Mouse (Mus musculus): ENCODE data around the gene C1s1.
"Not testable (repeated sequence)": the region's sequence is repeated elsewhere in the genome, so short reads cannot be mapped to it uniquely, and the experiment has no call there.

Gene C1s1

DNA sequence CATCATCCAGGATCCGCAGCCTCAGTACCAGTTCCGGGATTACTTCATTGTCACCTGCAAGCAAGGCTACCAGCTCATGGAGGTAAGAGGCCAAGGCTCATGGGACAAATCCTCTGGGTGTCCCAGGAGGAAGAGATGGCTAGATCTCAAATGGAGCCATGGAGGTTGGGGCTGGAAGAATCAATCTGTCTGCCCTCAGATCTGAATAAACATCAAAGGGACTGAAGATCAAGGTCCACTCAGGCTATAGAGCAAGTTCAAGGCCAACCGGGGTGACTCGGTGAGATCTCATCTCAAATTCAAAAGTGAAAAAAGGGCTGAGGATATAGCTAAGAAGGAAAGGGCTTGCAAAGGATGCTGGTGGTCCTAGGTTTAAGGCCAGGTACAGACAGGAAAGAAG is 24.4 kb downstream of the C1s1 start:
- in situ Hi-C loops (cut with MseI, MboI) = loop anchor here in 1 of 2 experiments (5.0 kb wide), 1 partner anchor 55 kb away; the partner anchor contains the start of gene C1rb

DNA sequence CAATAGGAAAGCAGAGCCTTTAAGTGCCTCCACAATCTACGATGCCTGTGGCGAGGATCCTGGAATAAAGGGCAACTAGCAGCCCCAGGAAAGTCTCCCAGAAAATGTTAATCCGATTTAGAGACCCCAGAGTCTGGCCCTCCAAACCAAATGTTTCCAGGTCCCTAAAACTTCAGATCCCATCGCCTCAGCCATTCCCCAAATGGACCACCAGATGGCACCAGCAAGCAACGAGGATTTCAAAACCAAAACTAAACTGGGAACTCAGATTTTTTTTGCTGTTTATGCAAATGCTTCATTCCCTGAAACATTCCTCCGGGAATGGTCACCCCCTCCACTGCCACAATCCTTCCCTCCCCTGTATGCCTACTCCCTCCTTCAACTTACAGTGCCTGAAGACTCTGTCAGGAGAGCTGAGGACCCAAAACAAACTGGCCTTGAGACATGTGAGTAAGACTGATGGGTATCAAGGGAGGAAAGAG is 29.8 kb downstream of the C1s1 start, which contains the start of gene C1ra:
Gene C1ra, plus strand, starts transcription at position 51 of the 482 bp plus-strand sequence.
- in situ Hi-C loops (cut with MseI, MboI) = no loop called here

DNA sequence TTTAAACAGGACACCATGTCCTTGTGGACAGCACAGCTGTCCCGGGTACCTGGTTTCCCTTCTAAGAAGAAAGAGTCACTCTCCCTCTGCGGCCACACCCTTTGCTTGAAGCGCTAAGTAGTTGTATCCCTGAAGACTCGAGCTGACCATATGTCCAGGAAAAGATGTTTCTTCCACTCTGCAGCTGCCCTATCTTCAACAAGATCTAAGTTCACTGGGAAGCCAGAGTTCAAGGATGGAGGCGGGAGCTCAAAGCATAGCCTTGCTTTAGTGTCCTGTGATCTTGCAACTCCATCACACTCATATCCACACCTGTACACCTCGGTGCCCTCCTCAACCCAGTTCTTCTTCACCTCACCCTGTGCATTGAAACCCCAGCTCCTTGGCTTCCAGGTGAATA is 30.2 kb downstream of the C1s1 start:
- in situ Hi-C loops (cut with MseI, MboI) = no loop called here

DNA sequence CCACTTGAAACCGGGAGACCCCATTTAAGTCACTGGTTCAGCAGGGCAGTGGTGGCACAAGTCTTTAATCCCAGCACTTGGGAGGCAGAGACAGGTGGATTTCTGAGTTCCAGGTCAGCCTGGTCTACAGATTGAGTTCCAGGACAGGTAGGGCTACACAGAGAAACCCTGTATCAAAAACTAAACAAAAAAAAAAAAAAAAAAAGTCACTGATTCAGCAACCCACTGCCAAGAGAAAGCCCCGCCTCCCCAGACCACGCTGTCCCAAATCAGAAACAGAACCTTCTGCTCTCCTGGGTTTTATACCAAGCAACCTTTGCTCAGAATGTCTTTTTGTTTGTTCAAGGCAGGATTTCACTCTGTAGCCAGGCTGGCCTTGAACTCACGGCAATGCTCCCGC is 33.0 kb downstream of the C1s1 start:
- in situ Hi-C loops (cut with MseI, MboI) = not testable (repeated sequence)

DNA sequence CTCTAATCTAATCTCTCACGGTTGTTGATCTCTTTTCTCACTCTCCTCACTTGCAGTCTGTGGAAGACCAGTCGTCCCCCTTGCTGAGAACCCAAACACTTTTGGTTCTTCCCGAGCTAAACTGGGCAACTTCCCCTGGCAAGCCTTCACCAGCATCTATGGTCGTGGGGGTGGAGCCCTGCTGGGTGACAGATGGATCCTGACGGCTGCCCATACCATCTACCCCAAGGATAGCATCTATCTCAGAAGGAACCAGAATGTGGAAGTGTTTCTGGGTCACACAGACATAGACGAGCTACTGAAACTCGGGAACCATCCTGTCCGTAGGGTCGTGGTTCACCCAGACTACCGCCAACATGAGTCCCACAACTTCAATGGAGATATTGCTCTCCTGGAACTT is 33.9 kb downstream of the C1s1 start:
- in situ Hi-C loops (cut with MseI, MboI) = no loop called here

DNA sequence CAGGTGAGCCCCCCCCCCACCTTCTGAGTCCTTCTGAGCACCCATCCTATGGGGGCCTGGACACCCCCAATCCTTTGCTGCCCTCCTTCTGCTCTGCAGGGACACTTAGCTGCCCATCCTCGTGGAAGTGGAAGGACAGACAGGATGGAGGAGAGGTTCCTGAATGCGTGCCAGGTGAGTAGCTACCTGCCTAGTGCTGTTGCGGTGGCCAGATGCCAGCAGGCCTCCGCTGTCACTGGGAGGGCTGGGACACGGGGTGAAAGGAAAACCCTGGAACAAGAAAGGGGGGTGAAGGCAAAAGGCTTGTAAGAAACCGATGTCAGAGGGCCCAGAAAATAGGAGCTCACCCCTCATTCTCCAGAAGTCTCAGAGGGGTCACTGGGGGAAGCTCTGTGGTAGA is 35.2 kb downstream of the C1s1 start:
- in situ Hi-C loops (cut with MseI, MboI) = no loop called here

DNA sequence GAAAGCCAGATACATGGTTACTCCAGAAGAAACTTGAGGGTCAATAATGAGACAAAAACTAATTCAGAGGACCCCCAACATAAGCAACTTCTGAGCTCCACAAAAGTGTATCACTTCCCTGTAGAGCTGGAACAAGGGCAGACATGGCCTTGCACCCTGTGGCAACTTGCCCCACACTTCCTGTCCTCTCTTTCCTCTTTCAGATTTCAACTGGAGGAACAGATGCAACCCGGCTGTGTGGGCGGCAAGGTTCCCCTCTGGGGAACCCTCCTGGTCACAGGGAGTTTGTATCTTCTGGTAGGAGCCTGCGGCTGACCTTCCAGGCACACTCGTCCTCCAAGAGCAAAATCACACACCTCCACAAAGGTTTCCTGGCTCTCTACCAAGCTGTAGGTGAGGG is 37.1 kb downstream of the C1s1 start:
- in situ Hi-C loops (cut with MseI, MboI) = no loop called here

DNA sequence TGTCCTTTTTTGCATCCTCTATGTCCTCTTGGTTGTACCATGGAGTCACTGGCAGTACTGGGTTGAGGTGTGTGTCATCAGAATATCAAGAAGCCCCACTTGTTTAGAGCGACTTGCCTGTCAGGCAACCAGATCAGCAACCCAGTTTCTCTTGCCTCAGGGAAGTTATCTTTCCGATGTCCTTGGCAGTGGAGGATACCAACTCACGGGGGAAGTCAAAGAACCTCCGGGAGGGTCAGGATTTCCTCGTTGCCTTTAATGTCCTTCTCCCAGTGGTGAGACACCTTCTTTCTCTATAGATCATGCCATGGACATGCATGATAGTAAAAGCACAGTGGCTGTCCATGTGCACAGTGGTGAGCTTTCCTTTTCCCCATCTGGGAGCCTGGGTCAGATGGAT is 40.1 kb downstream of the C1s1 start:
- in situ Hi-C loops (cut with MseI, MboI) = no loop called here

DNA sequence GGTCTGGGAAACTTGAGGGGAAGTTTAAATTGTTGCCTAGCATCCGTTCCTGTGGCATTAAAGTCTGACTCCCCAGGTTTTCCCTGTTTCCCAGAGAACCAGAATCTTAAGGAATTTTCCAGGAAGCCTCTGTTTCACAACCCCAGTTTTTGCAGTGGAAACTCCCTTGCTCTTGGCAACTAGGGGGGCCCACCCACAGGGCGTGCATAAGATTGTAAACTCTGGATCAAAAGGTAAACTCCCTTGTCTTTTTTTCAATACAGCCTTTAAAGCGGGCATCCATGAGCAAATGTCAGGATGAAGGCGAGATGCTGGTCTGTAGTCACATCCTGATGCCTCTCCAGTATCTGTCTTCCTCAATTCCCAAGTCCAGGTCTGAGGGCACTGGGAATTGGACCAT is 40.7 kb downstream of the C1s1 start:
- in situ Hi-C loops (cut with MseI, MboI) = no loop called here

DNA sequence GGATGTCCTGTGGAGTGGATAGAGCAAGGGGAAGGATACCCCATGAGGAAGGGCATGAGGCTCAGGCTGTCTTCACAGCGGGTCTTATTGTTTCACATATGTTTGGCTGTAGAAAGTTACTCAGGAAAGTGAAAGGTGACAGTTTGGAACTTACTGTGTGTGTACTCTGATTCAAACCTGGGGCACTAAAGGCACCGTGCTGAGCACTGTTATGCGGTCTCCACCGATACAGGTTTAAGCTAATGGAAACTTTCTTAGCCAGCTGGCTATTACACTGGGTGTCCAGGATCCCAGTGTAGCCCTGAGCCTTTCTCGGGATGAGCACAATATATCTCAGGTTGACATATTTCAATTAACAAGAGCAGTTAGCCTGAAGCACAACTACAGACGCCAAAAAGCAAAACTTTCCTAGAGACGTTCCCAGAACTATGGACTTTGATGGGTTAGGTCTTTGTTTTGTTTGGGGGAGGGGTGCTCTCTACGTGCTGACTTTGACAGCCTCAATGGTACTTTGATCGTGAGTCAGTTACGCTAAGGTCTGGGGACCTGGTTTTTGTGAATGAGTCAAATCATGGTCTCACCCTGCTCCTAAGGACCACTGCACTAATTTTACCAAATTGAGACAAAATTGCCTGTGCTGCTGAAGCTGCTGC is 42.1 kb downstream of the C1s1 start:
- in situ Hi-C loops (cut with MseI, MboI) = loop anchor here (10.0 kb wide), 1 partner anchor 45 kb away; the partner anchor contains the start of gene C1s1 (in 2 of the 2)

DNA sequence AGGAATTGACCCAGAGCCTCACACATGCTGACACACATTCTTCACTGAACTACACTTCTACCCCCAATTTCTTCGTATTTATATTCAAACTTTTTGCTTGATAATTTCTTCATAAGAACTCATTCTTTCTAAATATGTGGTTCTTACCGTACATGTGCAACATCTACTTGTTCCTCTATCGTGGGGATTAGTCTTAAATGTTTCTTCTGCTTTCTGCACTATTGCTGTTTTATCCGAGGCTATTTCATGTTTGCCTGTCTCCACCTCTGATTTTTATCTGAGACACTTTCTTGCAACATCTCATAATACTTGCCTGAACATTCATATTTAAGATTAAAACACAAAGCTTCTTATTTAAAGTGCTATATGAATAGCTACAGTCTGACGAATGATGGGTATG is 46.1 kb downstream of the C1s1 start:
- in situ Hi-C loops (cut with MseI, MboI) = loop anchor here (10.0 kb wide), 1 partner anchor 49 kb away; the partner anchor contains the start of gene C1s1 (in 2 of the 2)

DNA sequence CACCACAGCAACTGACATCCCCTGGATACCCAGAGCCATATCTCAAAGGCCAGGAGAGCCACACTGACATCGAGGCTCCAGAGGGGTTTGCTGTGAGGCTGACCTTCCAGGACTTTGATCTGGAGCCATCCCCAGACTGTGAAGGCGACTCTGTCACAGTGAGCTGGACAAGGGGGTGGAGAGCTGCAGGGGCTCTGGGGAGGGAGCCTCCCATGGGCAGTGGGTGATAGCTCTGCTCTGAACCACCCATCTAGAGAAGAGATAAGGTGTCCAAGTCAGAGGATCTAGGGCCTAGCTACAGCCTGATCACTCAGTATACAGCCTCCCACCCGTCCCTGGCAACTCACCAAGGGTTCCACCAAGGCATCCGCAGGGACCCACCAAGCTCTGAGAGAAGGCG is 48.3 kb downstream of the C1s1 start:
- in situ Hi-C loops (cut with MseI, MboI) = loop anchor here (10.0 kb wide), 1 partner anchor 51 kb away; the partner anchor contains the start of gene C1s1 (in 2 of the 2)

DNA sequence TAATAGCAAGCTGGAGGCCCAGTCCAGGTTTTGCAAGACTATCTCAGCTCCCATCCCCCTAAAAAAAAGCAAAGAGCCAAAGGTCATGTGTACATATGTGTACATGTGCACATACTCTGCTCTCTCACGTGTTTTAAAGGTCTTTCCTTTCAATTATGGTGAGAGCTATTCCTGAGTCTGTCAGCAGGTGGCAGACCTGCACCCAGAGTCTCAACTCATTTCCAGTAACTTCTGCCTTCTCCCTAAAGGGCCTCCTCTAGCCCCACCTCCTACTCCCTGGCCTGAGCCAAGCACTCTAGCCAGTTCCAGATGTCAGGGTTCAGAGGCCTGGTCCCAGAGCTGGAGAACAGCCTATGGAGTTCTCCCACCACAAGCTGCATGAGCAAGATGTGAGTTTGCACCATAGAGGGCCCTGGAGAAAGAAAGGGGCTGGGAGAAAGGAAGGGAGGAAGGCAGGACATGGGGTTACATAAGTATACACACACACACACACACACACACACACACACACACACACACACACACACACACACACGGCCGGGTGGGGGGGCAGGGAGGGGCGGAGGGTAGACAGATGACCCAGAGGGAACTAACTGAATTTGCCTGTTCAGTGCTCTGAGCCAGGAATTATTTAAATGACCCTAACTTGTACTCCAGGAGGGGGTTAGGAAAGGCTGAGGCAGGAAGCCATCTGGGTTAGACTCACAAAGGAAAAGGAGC is 49.2 kb downstream of the C1s1 start, which contains the start of gene C1rl:
Gene C1rl, plus strand, starts transcription at position 272 of the 720 bp plus-strand sequence.
- in situ Hi-C loops (cut with MseI, MboI) = loop anchor here (10.0 kb wide), 1 partner anchor 52 kb away; the partner anchor contains the start of gene C1s1 (in 2 of the 2)

DNA sequence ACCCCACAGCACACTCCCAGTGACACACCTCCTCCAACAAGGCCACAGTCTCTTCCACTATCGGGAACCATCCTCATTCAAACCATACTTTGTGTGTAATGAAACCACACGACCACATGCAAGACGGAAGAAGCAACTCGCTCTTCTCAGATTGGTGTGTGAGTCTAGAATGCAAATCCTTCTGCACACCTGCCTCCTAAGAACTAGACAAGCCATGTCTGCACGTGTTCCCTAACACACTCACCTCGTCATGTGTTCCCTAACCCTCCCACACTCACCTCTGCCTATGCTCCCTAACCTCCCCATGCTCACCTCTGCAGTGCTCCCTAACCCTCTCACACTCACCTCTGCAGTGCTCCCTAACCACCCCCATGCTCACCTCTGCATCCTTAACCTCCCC is 50.7 kb downstream of the C1s1 start:
- in situ Hi-C loops (cut with MseI, MboI) = loop anchor here (10.0 kb wide), 1 partner anchor 53 kb away; the partner anchor contains the start of gene C1s1 (in 2 of the 2)

DNA sequence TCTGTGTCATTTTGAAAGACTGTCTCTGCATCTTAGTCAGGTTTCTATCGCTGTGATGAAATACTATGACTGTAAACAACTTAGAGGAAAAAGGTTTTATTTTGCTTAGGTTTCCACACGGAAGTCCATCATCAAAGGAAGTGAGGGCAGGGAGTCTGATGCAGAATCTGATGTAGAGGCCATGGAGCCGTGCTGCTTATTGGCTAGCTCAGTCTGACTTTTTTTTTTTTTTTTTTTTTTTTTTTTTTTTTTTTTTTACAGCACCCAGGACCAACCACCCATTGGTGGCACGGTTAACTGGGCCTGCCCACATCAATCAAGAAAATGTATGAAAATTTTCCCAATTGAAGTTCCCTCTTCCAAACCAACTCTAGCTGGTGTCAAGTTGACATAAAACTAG is 53.2 kb downstream of the C1s1 start:
- in situ Hi-C loops (cut with MseI, MboI) = no loop called here

DNA sequence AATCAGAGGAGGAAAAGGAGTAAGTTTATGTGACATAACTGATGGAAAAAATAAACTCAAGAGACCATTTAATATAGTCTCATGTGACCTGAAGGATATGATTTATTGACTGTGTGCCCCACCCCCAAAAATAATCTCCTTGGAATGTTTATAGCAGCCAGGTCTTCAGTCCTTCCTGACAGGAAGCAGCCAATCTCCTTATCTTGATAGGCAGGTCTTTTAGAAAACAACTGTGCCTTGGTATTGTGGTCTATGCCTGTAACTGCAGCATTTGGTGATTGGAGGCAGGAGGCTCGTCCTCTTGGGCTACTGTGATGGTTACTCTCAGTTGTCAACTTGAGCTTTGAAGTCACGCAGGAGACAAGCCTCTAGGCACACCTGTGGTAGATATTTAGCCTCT is 54.6 kb downstream of the C1s1 start:
- in situ Hi-C loops (cut with MseI, MboI) = no loop called here

DNA sequence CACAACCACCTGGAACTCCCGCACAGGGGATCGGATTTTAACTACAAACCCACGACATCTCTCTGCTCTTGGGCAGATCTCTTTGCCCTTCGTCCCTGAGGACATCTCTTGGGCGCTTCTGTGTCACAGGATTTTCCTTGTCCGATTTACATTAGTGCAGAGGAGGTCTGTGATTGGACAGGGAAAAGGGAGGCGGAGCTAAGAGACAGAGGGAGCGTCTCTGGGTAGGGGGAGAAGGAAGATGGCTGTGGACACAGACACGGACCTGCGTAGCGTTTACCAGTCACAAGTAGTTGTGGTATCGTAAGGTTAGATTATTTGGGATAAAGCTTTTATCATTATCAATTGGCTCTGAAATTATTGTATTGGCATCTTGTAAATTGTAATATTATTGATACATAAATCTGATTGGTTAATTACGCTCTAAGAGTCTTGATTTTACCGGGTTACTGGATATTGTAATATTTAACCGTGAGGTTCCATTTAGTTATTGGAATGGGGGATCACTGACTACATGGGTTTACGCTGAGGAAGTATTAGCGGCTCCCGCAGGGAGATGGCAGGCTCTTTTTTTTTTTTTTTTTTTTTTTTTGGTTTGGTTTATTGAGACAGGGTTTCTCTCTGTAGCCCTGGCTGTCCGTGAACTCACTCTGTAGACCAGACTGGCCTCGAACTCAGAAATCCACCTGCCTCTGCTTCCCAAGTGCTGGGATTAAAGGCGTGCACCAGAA is 56.6 kb downstream of the C1s1 start:
- in situ Hi-C loops (cut with MseI, MboI) = no loop called here

DNA sequence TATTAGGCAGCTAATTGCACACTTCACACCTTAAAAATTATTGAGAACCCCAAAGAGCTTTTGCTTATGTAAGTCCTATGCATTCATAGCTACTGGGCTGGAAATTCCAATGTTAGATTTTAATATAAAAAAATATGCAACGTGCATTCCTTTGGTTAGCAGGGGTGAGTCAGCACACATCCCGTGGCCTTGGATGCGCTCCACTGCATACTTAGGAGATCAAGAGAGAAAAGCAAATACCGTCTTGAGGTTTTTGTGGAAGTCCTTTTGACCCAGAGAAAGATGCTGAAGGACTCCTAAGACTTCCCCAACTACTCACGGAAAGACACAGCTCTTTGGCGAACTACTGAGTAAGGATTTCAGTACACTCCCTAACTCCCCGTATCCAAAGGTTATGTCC is 57.3 kb downstream of the C1s1 start:
- in situ Hi-C loops (cut with MseI, MboI) = no loop called here

DNA sequence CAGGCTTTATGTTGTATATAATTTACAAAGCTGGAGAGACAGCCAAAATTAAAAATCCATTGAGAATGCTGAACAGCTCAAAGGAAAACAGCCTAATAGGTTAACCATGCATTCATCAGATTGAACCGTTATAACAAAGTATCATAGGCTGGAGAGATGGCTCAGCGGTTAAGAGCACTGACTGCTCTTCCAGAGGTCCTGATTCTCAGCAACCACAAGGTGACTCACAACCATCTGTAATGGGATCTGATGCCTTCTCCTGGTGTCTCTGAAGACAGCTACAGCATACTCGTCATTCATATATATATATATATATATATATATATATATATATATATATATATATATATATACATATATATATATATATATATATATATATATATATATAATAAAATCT is 58.3 kb downstream of the C1s1 start:
- in situ Hi-C loops (cut with MseI, MboI) = not testable (repeated sequence)

DNA sequence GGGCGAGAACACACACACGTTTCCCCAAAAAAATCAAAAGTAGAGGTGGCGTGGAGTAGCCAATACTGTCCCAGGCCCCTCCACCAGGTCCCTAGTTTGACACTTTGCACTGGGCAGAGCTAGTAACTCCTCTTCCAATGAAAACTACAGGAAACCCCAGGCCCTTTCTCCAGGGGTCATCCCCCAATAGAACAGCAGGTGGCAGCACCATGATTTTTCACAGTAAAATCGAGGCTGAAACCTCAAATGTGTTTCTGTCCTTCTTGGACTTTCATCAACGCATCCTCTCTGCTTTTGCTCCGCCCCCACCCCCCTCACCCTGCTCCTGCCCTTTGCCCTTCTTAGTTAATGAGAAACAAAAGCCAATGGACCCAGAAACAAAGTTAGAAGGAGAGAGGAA is 60.6 kb downstream of the C1s1 start:
- in situ Hi-C loops (cut with MseI, MboI) = no loop called here
